Mouse (Mus musculus): ENCODE measurements at regions not wholly inside any gene's neighbourhood (a gene's known extent, or its start where the extent isn't known, plus 50 kb on each side); places are given as distances from the start of the nearest gene placed in this dataset.

- TF ChIP-seq POLR2A (IDR thresholded peaks at IDR 0.05; ENCODE audit: insufficient read depth, low read length), result no peak
- no peak for TF ChIP-seq CTCF (IDR thresholded peaks at IDR 0.05; ENCODE audit: low read depth, low read length)
- no peak for TF ChIP-seq EP300 (IDR thresholded peaks at IDR 0.05; ENCODE audit: insufficient read depth, low read depth, low read length)
- Histone ChIP-seq H3K36me3 (ENCODE audit: control insufficient read depth, insufficient read depth, low read length, poor library complexity, severe bottlenecking) (no peaks in the 10 kb centered on the region), H3K9ac (ENCODE audit: low read depth, poor library complexity, severe bottlenecking) (no peak overlapping the region), H3K4me1 (ENCODE audit: control insufficient read depth, insufficient read depth, low read length) (no peaks in the 10 kb centered on the region), H3K27me3 (ENCODE audit: control insufficient read depth, insufficient read depth, low read length, poor library complexity, severe bottlenecking) (no peaks in the 10 kb centered on the region), H3K9me3 (replicated peaks; ENCODE audit: control insufficient read depth, insufficient read depth, low read length, poor library complexity, severe bottlenecking) (no peaks in the 10 kb centered on the region), H3K27ac (ENCODE audit: insufficient read depth, low read length) (no peak overlapping the region), H3K4me3 (ENCODE audit: low read depth, low read length) (no peak overlapping the region)
These were observed 52.9 kb upstream of the Eya4 start for GRCm38 (mm10) chr10:23403351-23403938.

Measured in ES-Bruce4 (cell line).